Comparison of ENCODE assay signal across 20 mouse cellular contexts in genomic region chr9:83041345-83041744, GRCm38 (mm10).
"Had no signal": no experiment of that assay in that cellular context is flagged by ENCODE, and none has a peak within 500 bp of the region (broad histone marks: within the 10 kb centered on the region; RNA-seq: fewer than 3 reads in every experiment).

No protein-coding gene starts in this region.

- H3K27me3 ChIP-seq: liver, embryonic 15.5 days; lung, embryonic 15.5 days; midbrain, embryonic 13.5 days; midbrain, embryonic 15.5 days; neural tube, embryonic 13.5 days; neural tube, embryonic 15.5 days had no signal

- H3K27ac ChIP-seq: liver, embryonic 15.5 days; lung, embryonic 15.5 days; midbrain, embryonic 10.5 days; midbrain, embryonic 13.5 days; midbrain, embryonic 15.5 days; neural tube, embryonic 13.5 days; neural tube, embryonic 15.5 days had no signal

- H3K9me3 ChIP-seq: liver, embryonic 15.5 days; lung, embryonic 15.5 days; midbrain, embryonic 10.5 days; midbrain, embryonic 13.5 days; midbrain, embryonic 15.5 days; neural tube, embryonic 13.5 days; neural tube, embryonic 15.5 days had no signal

- H3K9ac ChIP-seq: liver, embryonic 15.5 days; liver, postnatal 0 days; lung, embryonic 15.5 days; midbrain, embryonic 13.5 days; midbrain, embryonic 15.5 days; neural tube, embryonic 13.5 days; neural tube, embryonic 15.5 days had no signal

- DNase-seq: liver, postnatal 0 days; lung, adult 2 months; lung, postnatal 4 days; retina, postnatal 1 day; right cerebral cortex, adult 18-20 months; right cerebral cortex, postnatal 25 days; right cerebral cortex, postnatal 4 days; spleen, adult 18-20 months; thymus, adult 2 months; thymus, postnatal 25 days; thymus, postnatal 4 days had no signal

- H3K4me3 ChIP-seq: liver, embryonic 15.5 days; lung, embryonic 15.5 days; midbrain, embryonic 10.5 days; midbrain, embryonic 13.5 days; midbrain, embryonic 15.5 days; myocyte; neural tube, embryonic 13.5 days; neural tube, embryonic 15.5 days had no signal

- ATAC-seq: liver, postnatal 0 days; lung, postnatal 0 days; midbrain, embryonic 13.5 days; midbrain, embryonic 15.5 days had no signal

- H3K36me3 ChIP-seq: liver, embryonic 15.5 days; lung, embryonic 15.5 days; midbrain, embryonic 10.5 days; midbrain, embryonic 13.5 days; midbrain, embryonic 15.5 days; neural tube, embryonic 13.5 days; neural tube, embryonic 15.5 days had no signal

- H3K4me1 ChIP-seq: liver, embryonic 15.5 days; lung, embryonic 15.5 days; midbrain, embryonic 13.5 days; midbrain, embryonic 15.5 days; neural tube, embryonic 13.5 days; neural tube, embryonic 15.5 days had no signal

- H3K4me2 ChIP-seq: liver, embryonic 15.5 days; lung, embryonic 15.5 days; midbrain, embryonic 13.5 days; midbrain, embryonic 15.5 days; neural tube, embryonic 13.5 days; neural tube, embryonic 15.5 days had no signal
